Mouse (Mus musculus): ENCODE results near the gene Npat.
A peak's percentile ranks its signal among the peaks of the same experiment; 100 is the strongest.

Npat gene

DNA sequence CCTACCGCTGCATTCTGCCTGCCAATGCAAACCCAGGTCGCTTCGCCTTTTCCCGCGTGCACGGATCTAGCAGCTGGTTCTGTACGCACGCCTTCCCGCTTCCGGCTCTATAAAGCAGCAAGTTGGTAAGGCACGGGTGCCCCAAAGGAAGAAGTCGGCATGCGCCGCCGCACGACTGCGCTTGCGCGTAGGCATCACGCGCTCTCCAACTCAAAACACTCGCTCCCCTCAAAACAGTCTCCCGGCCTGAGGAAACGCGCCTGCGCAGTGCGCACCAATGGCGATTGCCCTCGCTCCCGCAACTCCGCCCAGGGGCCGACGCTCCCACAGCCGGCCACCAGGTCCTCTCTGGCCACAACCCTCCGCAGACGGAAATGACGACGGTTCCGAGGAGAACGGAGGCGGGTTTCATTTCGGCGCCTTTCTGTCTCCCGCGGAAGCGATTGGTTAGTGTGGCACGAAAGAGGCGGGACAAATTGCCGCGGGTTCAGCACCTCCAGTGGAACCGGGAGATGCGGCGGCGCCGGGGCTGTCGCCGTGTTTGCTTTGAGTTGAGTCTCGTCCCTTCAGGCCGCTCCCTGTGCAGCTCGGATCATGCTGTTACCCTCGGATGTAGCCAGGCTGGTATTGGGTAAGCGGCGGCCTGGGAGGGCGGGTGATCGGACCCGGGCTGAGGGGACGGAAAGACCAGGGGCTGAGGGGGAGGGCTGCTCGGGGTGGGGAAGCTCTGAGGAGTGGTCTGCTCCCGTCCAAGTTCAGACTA is at the start of gene Npat, which contains the start of gene Atm:
Gene Npat, plus strand, starts transcription at position 490 of the 763 bp plus-strand sequence.
Gene Atm, minus strand, starts transcription at position 183 of the 763 bp plus-strand sequence.
- DNase-seq: peak; percentile 99 to 100

DNA sequence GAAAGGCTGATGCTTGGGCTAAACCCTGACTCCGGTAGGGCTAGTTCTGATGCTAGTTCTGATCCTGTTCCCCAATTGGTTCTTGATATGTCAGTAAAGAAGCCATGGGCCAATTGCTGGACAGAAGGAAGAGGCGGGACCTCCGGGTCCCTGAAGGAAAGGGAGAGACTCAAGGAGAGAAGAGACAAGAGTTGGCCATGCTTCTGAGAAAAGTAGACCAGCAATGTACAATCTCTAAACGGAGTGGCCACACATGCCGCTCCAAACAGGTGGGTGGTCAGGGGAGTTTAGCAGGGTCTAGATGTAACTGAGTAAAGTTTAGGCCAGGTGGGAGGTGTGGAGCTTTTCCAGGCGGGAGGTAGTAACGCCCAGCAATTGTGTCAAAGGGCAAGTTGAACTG is 28.8 kb upstream of the Npat start:
- DNase-seq: no peak

DNA sequence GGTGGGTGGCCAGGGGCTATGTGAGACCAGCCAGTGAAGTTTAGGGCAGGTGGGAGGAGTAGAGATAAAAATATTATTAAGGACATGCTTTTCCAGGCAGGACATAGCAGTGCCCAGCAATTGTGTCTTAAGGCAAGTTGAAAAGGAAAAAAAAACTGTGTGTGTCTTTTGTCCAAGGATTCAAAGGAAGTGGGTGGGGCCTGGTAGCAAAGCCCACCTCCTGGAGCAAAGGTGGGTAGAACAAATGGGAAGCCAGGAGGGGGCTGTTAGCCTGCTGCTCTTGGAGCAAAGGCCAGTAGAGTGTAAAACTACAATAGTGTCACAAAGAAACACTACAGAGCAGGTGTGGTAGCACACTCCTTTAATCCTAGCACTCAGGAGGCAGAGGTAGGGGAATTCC is 22.8 kb upstream of the Npat start:
- no peak for DNase-seq

DNA sequence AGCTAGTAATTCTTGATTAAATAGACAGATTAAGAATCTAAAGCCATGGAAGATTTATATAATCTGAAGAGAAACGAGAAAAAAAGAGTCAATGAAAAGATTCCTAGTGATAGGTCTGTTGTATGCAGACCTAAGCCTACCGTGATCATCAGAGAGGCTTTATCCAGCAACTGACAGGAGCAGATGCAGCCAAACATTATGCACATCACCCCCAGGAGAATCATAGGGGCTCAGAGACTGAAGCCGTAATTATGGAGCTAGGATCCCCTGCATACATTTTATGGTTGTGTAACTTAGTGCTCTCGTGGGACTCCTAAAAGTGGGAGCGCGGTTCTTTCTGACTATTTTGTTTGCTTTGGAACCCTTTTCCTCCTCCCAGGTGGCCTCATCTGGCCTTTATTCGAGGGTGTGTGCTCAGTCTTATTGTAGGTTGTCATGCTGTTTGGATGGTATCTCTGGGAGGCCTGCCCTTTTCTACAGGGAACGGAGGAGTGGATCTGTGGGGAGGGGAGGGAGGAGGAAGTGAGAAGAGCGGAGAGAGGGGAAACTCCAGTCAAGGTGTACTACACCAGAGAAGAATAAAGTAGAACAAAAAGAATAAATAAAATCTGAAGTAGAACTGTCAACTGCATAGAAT is 19.4 kb upstream of the Npat start:
- DNase-seq: no peak

DNA sequence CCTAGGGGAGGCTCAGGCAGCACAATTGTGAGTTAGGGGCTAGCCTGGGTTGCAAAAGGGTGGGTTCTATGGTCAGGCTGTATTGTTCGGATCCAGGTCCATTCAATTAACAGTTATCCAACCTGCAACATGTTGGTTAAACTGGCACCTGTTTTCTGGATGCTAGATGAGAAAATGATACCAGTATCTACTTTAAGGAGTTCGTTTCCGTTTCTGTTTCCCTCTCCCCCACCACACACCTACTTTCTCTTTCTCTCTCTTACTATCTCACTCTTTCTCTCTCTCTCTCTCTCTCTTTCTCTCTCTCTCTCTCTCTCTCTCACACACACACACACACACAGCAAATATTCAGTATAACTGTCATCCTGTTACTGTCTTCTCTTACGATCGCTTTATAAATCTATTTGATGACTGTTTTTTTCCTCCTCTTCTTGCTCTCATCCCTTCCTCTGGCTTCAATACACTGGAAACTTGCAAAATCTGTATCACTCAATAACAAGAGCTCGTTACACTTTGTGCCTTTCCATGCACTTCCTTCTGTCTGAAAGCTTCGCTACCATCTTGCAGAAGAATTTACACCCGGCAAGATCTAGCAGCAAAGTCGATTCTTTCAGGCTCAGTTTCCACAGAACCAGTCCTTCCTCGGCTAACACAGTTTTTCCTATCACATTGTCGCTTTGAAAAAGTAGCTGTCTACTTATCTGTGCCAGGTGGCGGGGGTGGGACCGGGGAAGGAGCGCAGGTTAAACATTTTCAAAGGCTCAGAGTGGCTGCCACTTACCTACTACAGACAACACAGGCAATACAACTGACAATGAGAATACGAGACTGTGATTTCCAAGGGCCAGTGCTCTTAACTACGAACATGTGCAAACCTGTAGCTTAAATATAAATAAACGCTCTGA is 1.2 kb upstream of the Npat start:
- DNase-seq: peak; percentile 16 to 20

DNA sequence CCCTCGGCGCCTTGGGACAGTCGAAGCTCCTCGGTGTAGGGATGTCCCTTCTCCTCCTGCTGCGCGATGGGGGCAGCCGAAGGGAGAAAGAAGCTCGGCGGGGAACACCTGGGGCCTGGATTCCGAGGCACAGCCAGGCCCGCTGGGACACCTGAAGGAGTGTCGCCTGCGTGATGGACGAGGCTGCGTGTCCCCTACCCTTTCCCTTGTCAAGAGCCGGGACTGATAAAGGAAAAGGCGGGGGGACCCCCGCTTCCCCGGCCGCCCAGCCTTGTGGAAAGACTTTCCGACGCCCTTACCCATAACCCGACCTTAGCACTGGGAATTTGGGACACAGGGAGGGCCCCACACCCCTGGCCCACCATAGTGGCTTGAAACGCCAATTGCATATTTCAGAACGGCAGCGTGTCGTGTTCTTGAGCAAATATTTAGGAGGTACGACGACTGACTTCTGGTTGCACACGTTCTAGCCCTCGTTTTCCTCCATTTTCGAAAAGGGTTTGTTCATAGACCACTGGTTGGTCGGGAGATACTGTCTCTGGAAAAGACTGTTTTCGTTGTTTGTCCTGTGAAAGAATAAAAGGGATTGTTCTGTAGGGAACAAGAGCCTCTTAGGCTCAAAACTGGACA is 604 bp downstream of the Npat start:
- DNase-seq: no peak

DNA sequence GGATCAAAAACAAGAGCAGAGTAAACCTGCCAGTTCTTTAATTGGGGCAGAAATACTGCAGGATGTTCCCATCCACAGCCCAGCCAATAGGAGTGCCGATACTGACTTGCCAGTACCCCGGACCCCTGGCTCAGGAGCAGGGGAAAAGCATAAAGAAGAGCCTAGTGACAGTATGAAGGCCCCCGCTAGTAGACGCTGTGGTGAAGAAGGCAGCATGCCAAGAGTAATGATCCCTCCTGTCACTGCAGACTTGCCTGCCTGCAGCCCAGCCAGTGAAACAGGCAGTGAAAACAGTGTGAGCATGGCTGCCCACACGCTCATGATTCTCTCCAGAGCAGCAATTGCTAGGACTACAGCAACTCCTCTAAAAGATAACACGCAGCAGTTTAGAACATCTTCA is 33.8 kb downstream of the Npat start:
- peak; percentile 40 to 62 for DNase-seq

DNA sequence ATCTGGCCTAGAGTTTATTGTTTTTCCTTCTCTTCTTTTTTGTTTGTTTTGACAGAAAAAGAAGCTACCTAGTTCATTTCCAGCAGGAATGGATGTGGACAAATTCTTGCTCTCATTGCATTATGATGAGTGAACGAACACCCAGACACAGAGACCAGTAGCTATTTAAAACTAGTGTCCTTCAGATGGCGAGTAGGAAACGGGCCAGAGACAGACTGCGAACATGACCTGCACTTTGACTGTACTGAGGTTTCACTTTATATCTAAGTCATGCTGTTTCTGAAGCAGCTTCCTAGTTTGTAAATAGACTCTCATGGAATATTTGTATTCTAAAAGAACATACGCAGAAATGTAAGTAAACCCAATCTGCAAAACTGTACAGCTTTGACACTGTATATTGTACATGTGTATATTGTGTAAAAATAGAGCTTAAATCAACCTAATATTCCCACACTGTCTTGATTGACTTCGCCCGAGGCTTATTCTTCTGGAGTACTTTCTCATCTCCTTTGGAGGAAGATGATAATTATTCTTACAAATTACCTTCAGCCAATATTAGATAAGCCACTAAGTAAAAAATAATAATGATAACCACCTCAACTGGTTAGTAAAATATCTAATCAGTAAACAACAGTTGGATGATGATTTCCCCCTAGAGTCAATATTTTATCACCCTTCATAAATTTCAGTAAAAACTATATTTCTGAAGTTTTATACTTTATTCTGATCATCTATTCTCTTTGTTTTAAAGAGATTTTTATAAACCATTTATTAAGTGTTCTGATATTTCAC is 35.9 kb downstream of the Npat start:
- DNase-seq: no peak

DNA sequence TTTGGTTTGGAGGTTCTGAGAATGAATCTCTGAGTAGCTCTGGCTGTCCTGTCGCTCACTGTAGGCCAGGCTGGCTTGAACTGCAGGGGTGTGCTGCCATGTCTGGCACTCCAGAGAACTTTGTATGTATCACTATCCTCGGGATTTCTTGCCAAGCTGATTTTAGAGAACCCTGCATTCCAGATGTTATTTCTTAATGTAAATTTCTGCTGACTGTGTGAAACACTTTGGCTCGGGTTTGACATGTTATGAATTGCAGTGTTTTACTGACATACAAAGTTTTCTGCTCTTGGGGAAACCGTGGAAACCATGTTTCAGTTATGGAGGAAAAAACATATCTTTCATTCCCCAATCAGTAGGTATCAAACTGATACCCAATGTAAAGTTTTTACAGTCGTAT is 38.9 kb downstream of the Npat start:
- no peak for DNase-seq

DNA sequence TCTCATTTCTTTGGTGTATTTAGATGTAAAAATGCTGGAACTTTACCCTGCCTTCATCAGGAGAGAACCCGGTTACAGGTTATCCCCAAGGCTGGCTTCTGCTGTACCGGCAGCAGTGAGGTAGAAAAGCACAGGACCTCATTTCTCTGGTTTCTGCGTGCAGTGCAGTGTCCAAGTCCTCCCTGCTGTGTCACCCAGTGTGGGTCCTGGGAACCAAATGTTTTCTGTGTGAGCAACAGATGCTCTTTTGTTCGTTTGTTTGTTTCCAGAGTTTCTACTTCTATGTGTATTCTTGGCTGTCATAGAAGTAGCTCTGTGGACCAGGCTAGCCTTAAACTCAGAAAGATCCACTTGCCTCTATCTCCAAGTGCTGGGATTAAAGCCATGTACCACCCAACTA is 45.0 kb downstream of the Npat start:
- DNase-seq: peak; percentile 65 to 73

DNA sequence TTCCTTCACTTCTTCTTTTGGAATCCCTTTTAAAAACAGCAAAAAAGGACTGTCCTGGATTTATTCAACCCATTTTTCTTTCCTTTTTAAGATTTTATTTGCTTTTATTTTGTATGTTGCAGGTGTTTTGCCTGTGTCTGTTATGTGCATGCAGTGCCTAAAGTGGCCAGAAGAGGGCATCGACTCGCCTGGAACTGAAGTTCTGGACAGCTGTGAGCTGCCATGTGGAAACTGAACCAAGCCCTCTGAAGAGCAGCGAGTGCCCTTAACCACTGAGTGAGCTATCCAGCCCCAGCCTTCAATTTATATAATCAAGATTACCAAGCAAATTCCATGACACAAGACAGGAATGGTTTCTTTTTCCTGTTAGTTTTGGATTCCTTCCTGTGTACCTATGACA is 57.9 kb downstream of the Npat start:
- peak; percentile 59 to 77 for DNase-seq

DNA sequence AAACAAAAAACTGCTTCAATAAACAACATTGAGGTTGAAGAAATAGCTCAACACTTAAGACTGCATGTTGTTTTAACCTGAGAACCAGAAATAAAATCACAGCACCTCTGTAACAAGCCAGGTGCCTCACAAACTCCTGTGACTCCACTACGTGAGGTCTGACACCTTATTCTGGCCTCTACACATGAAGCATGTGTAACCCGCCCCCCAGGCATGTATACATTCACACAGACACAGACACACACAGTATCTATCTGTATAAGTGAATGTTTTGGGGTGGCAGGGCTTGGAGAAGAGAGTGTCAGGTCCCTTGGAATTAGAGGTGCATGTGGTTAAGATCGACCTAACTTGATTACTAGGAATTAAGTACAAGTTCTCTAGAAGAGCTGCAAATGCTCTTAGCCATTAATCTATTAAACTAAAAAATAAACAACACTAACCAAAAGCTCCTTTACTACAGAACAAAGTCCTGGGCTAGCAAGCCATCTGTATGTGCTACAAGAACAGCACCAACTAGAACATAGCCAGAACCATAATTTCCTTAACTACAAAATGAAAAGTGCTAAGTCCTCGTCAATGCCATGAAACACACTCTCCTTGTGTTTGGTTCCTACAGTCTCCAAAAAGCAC is 60.2 kb downstream of the Npat start:
- no peak for DNase-seq

DNA sequence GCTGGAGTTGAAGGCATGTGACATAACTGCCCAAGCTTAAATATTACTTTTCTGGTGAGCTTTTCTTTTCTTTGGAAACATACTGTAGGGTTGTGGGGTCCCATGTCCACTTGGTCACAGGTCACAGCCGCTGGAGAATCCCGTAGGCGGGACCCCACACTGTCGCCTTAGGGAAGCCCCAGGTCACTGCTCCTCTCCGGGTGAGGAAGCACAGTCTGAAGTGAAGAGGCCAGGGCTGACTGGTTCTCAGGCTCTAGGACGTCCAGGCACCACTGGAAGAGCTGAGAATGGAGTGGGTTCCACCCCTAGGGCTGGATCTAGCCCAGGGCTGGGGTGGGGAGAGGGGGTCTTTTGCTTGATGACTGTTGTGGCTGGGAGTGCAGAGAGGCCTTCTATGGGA is 61.8 kb downstream of the Npat start:
- DNase-seq: no peak

DNA sequence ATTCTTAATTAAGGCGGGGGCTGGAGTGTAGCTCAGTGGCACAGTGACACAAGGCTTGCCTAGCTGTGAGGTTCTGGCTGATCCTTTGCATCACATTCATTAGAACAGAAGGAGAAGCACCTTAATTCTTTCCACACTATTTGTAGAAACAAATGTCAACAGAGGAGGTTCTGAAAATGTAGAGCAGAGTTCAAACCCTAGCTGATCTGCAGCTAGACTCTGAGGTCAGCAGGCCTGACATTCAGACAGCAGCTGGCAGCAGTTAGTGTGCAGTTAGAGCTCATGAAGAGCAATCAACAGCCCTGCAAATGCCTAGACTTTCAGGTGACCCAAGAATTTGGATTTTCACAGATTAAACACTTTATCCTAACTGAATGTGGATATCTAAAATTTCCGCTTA is 64.7 kb downstream of the Npat start:
- DNase-seq: no peak

DNA sequence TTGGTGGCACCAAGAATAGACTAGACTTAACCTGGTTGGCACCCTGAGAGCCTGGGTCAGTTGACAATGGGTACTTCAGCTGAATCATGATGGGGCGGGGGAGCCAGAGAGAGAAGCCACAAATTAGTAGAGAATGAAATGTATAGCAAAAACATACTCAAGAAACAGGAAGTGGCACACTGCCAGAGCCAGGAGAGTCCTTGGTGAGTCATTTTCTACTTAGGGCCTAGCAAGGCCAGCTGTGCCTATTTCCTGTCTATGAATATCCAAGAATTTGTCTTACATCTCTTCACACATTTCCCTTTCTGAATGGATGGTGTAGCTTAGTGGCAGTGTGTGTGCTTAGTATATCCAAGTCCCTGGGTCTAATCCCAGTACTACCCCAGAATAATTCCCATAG is 66.5 kb downstream of the Npat start:
- no peak for DNase-seq

DNA sequence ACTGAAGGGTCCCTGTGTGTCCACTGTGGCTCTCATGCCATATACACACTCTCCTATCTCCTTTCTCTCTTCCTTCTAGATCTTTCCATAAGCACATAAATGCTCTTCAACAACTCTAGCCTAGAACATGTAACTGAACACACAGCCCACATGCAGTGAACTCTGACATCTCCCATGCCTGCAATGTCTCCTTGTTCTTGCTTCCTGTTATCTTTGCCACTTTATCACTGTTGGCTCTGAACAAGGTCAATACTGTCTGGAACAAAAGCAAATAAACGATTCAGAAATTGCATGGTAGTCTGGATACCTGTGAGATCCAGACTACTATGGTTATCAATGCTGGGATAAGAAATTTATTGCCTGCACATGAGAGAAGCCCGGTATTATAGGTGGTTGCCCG is 67.0 kb downstream of the Npat start:
- DNase-seq: no peak

DNA sequence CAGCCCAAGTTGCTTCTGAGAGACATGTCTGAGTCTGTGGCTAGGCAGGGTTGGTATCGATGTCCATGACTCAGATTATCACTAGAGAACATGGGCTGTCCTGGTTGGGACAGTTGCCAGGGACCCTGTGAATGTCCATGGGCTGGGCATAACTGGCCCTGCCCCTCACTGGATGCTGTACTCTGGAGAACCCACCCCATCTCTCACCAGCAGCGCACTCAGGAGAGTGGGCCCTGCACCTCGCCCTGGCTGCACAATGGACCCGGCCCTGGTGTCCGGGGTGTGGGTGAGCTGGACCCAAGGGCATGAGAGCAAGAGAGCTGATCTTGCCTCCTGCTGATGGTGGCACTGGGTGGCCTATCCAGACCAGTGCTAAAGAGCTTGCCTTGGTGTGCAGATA is 68.1 kb downstream of the Npat start:
- DNase-seq: no peak

DNA sequence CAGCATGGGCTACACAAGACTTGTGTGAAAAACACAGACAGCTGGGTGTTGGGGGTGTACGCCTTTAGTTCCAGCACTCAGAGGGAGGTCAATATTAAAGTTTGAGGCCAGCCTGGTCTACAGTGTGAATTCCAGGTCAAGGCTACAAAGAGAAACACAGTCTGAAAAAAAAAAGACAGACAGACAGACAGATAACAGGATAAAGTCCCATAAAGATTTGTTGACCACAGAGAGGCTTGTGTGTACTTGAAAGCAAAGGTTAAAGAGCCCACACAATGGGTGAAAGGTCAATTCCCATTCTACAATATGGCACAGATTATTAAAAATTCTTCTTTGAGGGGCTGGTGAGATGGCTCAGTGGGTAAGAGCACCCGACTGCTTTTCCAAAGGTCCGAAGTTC is 70.3 kb downstream of the Npat start:
- no peak for DNase-seq

DNA sequence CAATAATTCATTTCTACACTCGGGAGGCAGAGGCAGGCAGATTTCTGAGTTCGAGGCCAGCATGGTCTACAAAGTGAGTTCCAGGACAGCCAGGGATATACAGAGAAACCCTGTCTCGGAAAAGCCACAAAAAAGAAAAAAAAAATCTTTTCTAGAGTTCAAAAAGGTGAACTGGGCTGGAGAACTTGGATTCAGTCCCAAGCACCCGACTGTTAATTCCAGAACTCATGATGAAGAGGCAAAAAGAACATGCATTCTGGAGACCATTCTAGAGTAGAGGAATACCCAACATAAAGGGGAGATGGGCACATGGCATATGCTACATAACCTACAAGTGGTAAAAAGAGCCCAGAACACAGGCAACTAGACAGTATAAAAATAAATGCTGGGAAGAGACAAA is 71.0 kb downstream of the Npat start:
- no peak for DNase-seq

DNA sequence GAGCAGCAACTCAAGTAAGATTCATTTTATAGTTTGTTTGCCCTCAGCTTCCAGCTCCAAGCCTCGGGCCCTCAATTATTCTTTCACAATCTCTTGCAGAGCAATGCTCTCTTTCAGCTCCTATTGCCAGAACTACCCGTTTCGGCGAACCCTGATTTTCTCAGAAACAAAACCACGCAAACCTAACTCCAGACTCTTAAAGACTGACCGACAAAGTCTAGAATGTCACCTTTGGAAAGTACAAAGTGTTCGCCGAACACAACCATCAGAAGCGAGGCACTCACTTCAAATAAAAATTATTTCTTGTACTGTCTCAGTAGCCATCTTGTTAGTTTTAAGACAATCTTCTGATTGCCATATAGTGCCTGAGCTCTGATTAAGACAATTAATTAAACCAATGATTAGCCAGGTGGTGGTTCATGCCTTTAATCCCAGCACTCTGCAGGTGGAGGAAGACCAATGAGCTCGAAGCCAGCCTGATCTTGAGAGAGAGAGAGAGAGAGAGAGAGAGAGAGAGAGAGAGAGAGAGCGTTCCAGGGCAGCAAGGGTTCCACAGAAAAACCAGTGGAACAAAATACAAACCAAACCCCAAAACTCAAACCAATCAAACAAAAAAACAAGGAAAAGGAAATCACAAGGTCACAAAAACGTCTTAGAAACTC is 72.6 kb downstream of the Npat start:
- peak in 1 of 2 experiments; percentile 33 for DNase-seq
